Comparison of ENCODE assay signal across 21 mouse cellular contexts in genomic region chr8:118628702-118629101, GRCm38 (mm10).
DNase-seq lines count a peak whose midpoint lies in the region; ATAC-seq lines count a peak whose summit lies in the region.
"Had no signal": no experiment of that assay in that cellular context is flagged by ENCODE, and none has a peak within 500 bp of the region (broad histone marks: within the 10 kb centered on the region; RNA-seq: fewer than 3 reads in every experiment).

No protein-coding gene starts in this region.

- H3K9ac ChIP-seq in midbrain, embryonic 14.5 days (replicated peaks; ENCODE audit: low read length): no peak overlapping the region
- H3K9ac ChIP-seq in forebrain, embryonic 16.5 days (replicated peaks; ENCODE audit: low read depth, low read length): no peak overlapping the region
- H3K9ac ChIP-seq: intestine, embryonic 15.5 days had no signal

- WGBS in midbrain, embryonic 14.5 days: 55% methylated on average over 8 of the region's 8 CpGs
- WGBS in midbrain, embryonic 10.5 days: 76% methylated on average over 8 of the region's 8 CpGs
- 32% methylated on average over 8 of the region's 8 CpGs for WGBS in forebrain, embryonic 16.5 days

- H3K36me3 ChIP-seq in midbrain, embryonic 14.5 days (ENCODE audit: control insufficient read depth, insufficient read depth, low read length): no peaks in the 10 kb centered on the region
- H3K36me3 ChIP-seq in midbrain, embryonic 10.5 days: no peaks in the 10 kb centered on the region
- no peaks in the 10 kb centered on the region for H3K36me3 ChIP-seq in forebrain, embryonic 16.5 days (ENCODE audit: control insufficient read depth, insufficient read depth)
- H3K36me3 ChIP-seq: intestine, embryonic 15.5 days had no signal

- H3K27me3 ChIP-seq in midbrain, embryonic 14.5 days (ENCODE audit: control insufficient read depth, insufficient read depth, low read length): no peaks in the 10 kb centered on the region
- no peaks in the 10 kb centered on the region for H3K27me3 ChIP-seq in midbrain, embryonic 10.5 days (ENCODE audit: low read depth, poor library complexity, severe bottlenecking)
- H3K27me3 ChIP-seq in forebrain, embryonic 16.5 days (replicated peaks; ENCODE audit: control insufficient read depth, insufficient read depth, low read length): no peaks in the 10 kb centered on the region
- H3K27me3 ChIP-seq: intestine, embryonic 15.5 days; megakaryocyte, embryonic 14.5 days had no signal

- ATAC-seq in frontal cortex, adult (ENCODE audit: low TSS enrichment): peak; percentile 62
- no peak for ATAC-seq in midbrain, embryonic 14.5 days (ENCODE audit: low FRiP score, low TSS enrichment)
- peak; percentile 74 for ATAC-seq in forebrain, embryonic 16.5 days
- ATAC-seq: intestine, embryonic 15.5 days had no signal

- H3K4me3 ChIP-seq in midbrain, embryonic 14.5 days (replicated peaks; ENCODE audit: low read depth, low read length): no peak overlapping the region
- H3K4me3 ChIP-seq in midbrain, embryonic 10.5 days: no peak overlapping the region
- no peak overlapping the region for H3K4me3 ChIP-seq in forebrain, embryonic 16.5 days (replicated peaks; ENCODE audit: low read length)
- H3K4me3 ChIP-seq: intestine, embryonic 15.5 days; left cerebral cortex, adult 2 months; megakaryocyte, embryonic 14.5 days had no signal

- H3K9me3 ChIP-seq in midbrain, embryonic 14.5 days (ENCODE audit: control insufficient read depth, low read length): no peaks in the 10 kb centered on the region
- no peaks in the 10 kb centered on the region for H3K9me3 ChIP-seq in midbrain, embryonic 10.5 days (replicated peaks)
- no peaks in the 10 kb centered on the region for H3K9me3 ChIP-seq in forebrain, embryonic 16.5 days (ENCODE audit: control insufficient read depth, low read length)
- H3K9me3 ChIP-seq: intestine, embryonic 15.5 days had no signal

- H3K4me2 ChIP-seq in midbrain, embryonic 14.5 days (ENCODE audit: low read length): no peak overlapping the region
- H3K4me2 ChIP-seq in forebrain, embryonic 16.5 days (ENCODE audit: low read length): no peak overlapping the region
- H3K4me2 ChIP-seq: intestine, embryonic 15.5 days; liver, embryonic 11.5 days had no signal

- no peaks in the 10 kb centered on the region for H3K4me1 ChIP-seq in midbrain, embryonic 14.5 days (ENCODE audit: control insufficient read depth, insufficient read depth, low read length)
- H3K4me1 ChIP-seq in midbrain, embryonic 10.5 days: no peaks in the 10 kb centered on the region
- peaks cover 4% of the 10 kb centered on the region; the same call in 1 of the 2 replicates for H3K4me1 ChIP-seq in forebrain, embryonic 16.5 days (replicated peaks; ENCODE audit: control insufficient read depth, insufficient read depth, low read length)
- H3K4me1 ChIP-seq: intestine, embryonic 15.5 days; megakaryocyte, embryonic 14.5 days had no signal

- DNase-seq in frontal cortex, postnatal 36 days (ENCODE audit: low spot score in 2 of 2): no peak
- DNase-seq in midbrain, embryonic 14.5 days: peak; percentile 31
- no peak for DNase-seq in midbrain, embryonic 10.5 days (ENCODE audit: low spot score)
- peak; percentile 27 for DNase-seq in brain, adult 2 months (ENCODE audit: low read depth, low spot score)
- no peak for DNase-seq in adrenal gland, postnatal 25 days
- DNase-seq: adrenal gland, adult 8-10 months; cerebellum, adult 18-20 months; gastrocnemius, postnatal 14 days; heart, adult 18-20 months; heart, postnatal 36 days; kidney, adult 9 months; kidney, postnatal 25 days; lung, adult 18-20 months; lung, postnatal 14 days; thymus, adult 2 months had no signal

- H3K27ac ChIP-seq in midbrain, embryonic 14.5 days (replicated peaks; ENCODE audit: low read depth, low read length): no peak overlapping the region
- no peak overlapping the region for H3K27ac ChIP-seq in midbrain, embryonic 10.5 days (replicated peaks)
- peak overlapping the region; percentile 52 for H3K27ac ChIP-seq in forebrain, embryonic 16.5 days (ENCODE audit: low read length)
- H3K27ac ChIP-seq: intestine, embryonic 15.5 days; left cerebral cortex, adult 2 months had no signal

Comparison
In these comparisons a context has a peak if more than half of its experiments do, and no peak if none do; other contexts are left out.
1. DNase-seq: peak in midbrain, embryonic 14.5 days (single experiment) and brain, adult 2 months (single experiment); none in frontal cortex, postnatal 36 days (0 of 2), midbrain, embryonic 10.5 days (single experiment) and adrenal gland, postnatal 25 days (single experiment).